Mouse (Mus musculus): Measurements from ENCODE around the gene Ermn. TPM values are rescaled to one million over a fixed set of nuclear protein-coding genes. Genes with fewer than 3 reads are reported as not detected.

Ermn gene
- 1.3 and 2.2 TPM in 2 replicates for polyA plus RNA-seq (2016; fragmentation: Nextera tagmentation; extraction: Ambion mirVana)

DNA sequence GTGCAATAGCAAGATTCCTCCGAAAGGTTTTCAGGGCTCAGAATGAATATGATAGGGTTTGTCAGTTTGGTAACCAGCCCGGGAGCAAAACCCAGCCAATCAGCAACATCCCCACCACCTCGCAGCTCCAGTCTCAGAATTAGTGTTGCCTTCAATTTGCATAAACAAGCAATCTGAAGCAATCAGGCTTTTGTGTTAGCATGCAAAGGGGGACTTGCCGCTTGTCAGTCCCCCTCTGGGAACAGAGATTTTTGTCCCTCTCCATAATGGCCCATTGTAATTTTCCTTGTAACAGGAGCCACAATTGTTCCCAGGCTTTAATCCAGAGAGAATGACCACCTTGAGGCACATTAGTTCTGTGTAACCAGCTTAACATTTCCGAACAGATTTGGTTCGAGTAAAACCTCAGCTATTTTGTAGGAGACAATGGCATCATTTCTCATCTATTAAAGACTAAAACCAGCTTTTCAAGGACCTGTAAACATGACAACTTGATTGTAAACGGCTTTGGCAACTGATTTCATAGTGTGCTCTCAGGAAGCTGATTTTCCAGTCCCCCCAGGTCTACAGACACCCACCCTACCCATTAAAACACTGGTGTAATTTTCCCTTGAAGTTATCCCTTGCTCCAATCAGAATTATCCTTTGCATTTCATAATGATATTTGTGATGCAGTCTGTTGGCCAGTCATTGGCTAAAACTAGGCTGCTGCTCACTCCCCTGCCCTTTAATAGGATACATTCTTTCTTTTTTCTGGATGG, at the start of gene Ermn:
Ermn (minus strand) TSS at position 44 of the 761 bp plus-strand sequence.
- H3K36me3 ChIP-seq (replicated peaks), result no peaks in the 10 kb centered on the region
- DNase-seq (ENCODE audit: extremely low spot score, low spot score), result peak; percentile 37
- WGBS, result 6% methylated on average over 7 of the region's 7 CpGs
- no peaks in the 10 kb centered on the region for H3K9me3 ChIP-seq
- no peak within 1 kb of the TSS for H3K27ac ChIP-seq
- H3K4me1 ChIP-seq, result peaks cover 31% of the 10 kb centered on the region
- H3K27me3 ChIP-seq (ENCODE audit: poor library complexity, severe bottlenecking), result peaks cover 42% of the 10 kb centered on the region
- H3K4me3 ChIP-seq, result peak within 1 kb of the TSS; percentile 18; the same call in 1 of the 2 replicates

GRCm38 (mm10) chr2:58094818-58095217, 42.2 kb upstream of the Ermn start:
- H3K27me3 ChIP-seq (ENCODE audit: poor library complexity, severe bottlenecking), result no peaks in the 10 kb centered on the region
- H3K36me3 ChIP-seq (replicated peaks), result no peaks in the 10 kb centered on the region
- H3K27ac ChIP-seq, result peak overlapping the region; percentile 48; the same call in 1 of the 2 replicates
- no peaks in the 10 kb centered on the region for H3K9me3 ChIP-seq
- WGBS, result 32% methylated on average over 1 of the region's 1 CpGs
- no peak for DNase-seq (ENCODE audit: extremely low spot score, low spot score)
- peaks cover 23% of the 10 kb centered on the region for H3K4me1 ChIP-seq
- no peak overlapping the region for H3K4me3 ChIP-seq

GRCm38 (mm10) chr2:58086420-58086819, 33.8 kb upstream of the Ermn start:
- Histone ChIP-seq H3K36me3 (replicated peaks) (no peaks in the 10 kb centered on the region), H3K9me3 (no peaks in the 10 kb centered on the region), H3K4me3 (no peak overlapping the region), H3K27me3 (ENCODE audit: poor library complexity, severe bottlenecking) (no peaks in the 10 kb centered on the region), H3K27ac (no peak overlapping the region), H3K4me1 (no peaks in the 10 kb centered on the region)
- DNase-seq (ENCODE audit: extremely low spot score, low spot score), result no peak
- 83% methylated on average over 1 of the region's 1 CpGs for WGBS

DNA sequence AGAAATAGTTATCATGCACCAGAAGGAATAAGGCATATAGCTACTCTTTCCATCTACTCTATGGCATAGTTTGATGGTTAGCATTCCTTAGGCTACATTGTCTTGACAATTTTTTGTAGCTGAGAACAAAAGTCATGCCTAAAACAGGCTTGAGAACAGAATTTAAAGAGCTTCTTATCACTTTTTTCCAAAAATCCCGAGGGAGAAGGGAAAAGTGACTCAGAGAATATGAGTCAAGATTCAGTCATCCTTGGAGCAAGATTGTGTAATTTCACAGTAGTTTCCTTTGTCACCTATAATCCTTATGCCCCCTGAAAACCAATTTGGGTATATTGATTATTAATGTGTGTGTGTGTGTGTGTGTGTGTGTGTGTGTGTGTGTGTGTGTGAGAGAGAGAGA, 27.2 kb upstream of the Ermn start:
- H3K9me3 ChIP-seq, result no peaks in the 10 kb centered on the region
- 76% methylated on average over 1 of the region's 1 CpGs for WGBS
- no peaks in the 10 kb centered on the region for H3K27me3 ChIP-seq (ENCODE audit: poor library complexity, severe bottlenecking)
- H3K27ac ChIP-seq, result no peak overlapping the region
- no peak overlapping the region for H3K4me3 ChIP-seq
- no peaks in the 10 kb centered on the region for H3K36me3 ChIP-seq (replicated peaks)
- no peaks in the 10 kb centered on the region for H3K4me1 ChIP-seq
- DNase-seq (ENCODE audit: extremely low spot score, low spot score), result no peak

- peaks cover 36% of the 10 kb centered on the region for H3K27me3 ChIP-seq (ENCODE audit: poor library complexity, severe bottlenecking)
Measured at GRCm38 (mm10) chr2:58055383-58055782, 2.7 kb upstream of the Ermn start.

DNA sequence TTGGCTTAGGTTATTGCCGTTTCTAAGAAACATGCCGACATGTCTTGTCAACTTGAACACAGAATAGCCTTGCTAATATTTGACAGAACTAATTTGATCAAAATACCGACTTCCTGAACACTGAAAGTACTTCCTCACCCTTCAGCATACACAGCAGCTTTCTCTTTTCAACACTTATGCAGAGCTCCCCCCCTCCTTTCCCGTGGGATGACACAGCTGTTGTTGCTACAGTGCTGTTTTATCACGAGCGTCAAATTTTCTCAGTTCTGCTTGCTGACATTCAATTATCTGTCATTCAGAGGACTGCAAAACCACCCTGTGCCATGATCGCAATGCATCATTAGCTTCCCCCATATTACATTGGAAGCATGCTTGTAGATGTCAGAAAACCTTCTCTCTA, 10.8 kb downstream of the Ermn start:
- no peak overlapping the region for H3K4me3 ChIP-seq
- WGBS, result 90% methylated on average over 7 of the region's 7 CpGs
- no peak for DNase-seq (ENCODE audit: extremely low spot score, low spot score)
- H3K36me3 ChIP-seq (replicated peaks), result no peaks in the 10 kb centered on the region
- H3K27ac ChIP-seq, result no peak overlapping the region
- H3K9me3 ChIP-seq, result no peaks in the 10 kb centered on the region
- no peaks in the 10 kb centered on the region for H3K27me3 ChIP-seq (ENCODE audit: poor library complexity, severe bottlenecking)
- H3K4me1 ChIP-seq, result no peaks in the 10 kb centered on the region; the same call in 1 of the 2 replicates

More at GRCm38 (mm10) chr2:58055383-58055782, 2.7 kb upstream of the Ermn start:
- DNase-seq (ENCODE audit: extremely low spot score, low spot score), result peak; percentile 55
- no peak overlapping the region for H3K4me3 ChIP-seq
- H3K4me1 ChIP-seq, result peaks cover 30% of the 10 kb centered on the region
- H3K9me3 ChIP-seq, result no peaks in the 10 kb centered on the region
- H3K27ac ChIP-seq, result no peak overlapping the region
- no peaks in the 10 kb centered on the region for H3K36me3 ChIP-seq (replicated peaks)

DNA sequence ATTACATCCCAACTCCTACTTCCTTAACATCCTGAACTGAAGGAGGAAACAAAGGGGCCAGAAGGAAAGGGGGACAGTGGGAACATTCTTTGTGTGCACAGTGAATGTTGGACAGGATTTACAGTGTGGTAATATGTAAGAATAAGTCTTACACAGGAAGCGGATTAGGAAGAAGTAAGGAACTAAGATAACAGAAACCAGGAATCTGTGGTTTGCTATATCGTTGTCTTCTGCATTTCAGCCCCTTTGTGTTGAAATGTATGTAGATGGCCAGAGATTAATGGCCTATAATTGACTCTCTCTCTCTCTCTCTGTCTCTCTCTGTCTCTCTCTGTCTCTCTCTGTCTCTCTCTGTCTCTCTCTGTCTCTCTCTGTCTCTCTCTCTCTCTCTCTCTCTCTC, 15.7 kb downstream of the Ermn start:
- WGBS, result 92% methylated on average over 2 of the region's 2 CpGs

GRCm38 (mm10) chr2:58035635-58036034, 17.0 kb downstream of the Ermn start:
- Histone ChIP-seq H3K36me3 (replicated peaks) (no peaks in the 10 kb centered on the region), H3K4me3 (no peak overlapping the region), H3K27me3 (ENCODE audit: poor library complexity, severe bottlenecking) (no peaks in the 10 kb centered on the region), H3K9me3 (no peaks in the 10 kb centered on the region), H3K27ac (no peak overlapping the region), H3K4me1 (no peaks in the 10 kb centered on the region)
- no peak for DNase-seq (ENCODE audit: extremely low spot score, low spot score)
- WGBS, result 88% methylated on average over 4 of the region's 4 CpGs

More for the DNA sequence above, 15.7 kb downstream of the Ermn start:
- H3K27ac ChIP-seq, result no peak overlapping the region
- DNase-seq (ENCODE audit: extremely low spot score, low spot score), result no peak
- H3K4me3 ChIP-seq, result no peak overlapping the region
- no peaks in the 10 kb centered on the region for H3K4me1 ChIP-seq
- no peaks in the 10 kb centered on the region for H3K36me3 ChIP-seq (replicated peaks)
- H3K9me3 ChIP-seq, result no peaks in the 10 kb centered on the region
- no peaks in the 10 kb centered on the region for H3K27me3 ChIP-seq (ENCODE audit: poor library complexity, severe bottlenecking)

DNA sequence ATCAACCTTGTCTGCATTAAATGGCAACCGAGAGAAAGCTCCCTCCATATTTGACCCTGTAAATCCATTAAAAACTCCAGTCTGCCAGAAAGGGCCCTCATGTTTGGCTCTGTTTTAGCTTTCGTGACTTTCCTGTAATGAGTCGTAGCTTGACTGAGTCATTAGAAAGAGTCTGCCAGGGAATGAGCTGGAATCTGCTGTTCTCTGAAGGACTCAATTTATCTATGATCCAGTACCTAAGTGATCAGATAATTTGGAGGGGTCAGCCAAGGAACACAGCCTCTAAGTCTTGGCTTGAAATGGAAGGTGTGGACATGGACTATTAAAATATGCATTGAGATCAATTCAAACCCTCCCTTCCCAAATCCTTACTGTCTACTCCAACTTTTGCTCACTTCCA, 21.2 kb downstream of the Ermn start:
- Histone ChIP-seq H3K4me3 (no peak overlapping the region), H3K27ac (no peak overlapping the region), H3K27me3 (ENCODE audit: poor library complexity, severe bottlenecking) (no peaks in the 10 kb centered on the region), H3K9me3 (no peaks in the 10 kb centered on the region), H3K36me3 (replicated peaks) (no peaks in the 10 kb centered on the region), H3K4me1 (no peaks in the 10 kb centered on the region)
- WGBS, result 90% methylated on average over 3 of the region's 3 CpGs
- DNase-seq (ENCODE audit: extremely low spot score, low spot score), result no peak

GRCm38 (mm10) chr2:58029404-58029803, 23.3 kb downstream of the Ermn start:
- no peak for DNase-seq (ENCODE audit: extremely low spot score, low spot score)
- H3K36me3 ChIP-seq (replicated peaks), result no peaks in the 10 kb centered on the region
- H3K4me3 ChIP-seq, result no peak overlapping the region
- H3K4me1 ChIP-seq, result no peaks in the 10 kb centered on the region
- no peaks in the 10 kb centered on the region for H3K27me3 ChIP-seq (ENCODE audit: poor library complexity, severe bottlenecking)
- no peak overlapping the region for H3K27ac ChIP-seq
- no peaks in the 10 kb centered on the region for H3K9me3 ChIP-seq
- WGBS, result 35% methylated on average over 7 of the region's 7 CpGs

DNA sequence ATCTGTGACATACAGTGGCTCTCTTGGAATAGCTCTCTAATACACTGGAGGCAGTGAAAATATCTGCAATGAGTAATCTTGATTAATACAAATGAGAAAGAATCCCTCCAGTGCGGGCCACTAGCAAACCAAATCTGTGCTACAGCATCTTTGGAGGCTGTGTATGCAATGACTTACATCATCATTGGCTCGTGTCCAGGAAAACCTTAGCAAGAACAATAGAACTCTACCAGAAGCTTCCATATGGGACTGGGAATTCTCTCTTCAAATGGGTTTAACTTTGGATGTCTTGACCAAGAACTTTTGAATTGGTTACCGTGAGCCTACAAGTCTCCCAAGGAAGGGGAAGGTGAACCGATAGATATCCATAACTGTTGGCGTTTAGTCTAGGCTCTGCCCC, 25.9 kb downstream of the Ermn start:
- DNase-seq (ENCODE audit: extremely low spot score, low spot score), result no peak
- H3K27me3 ChIP-seq (ENCODE audit: poor library complexity, severe bottlenecking), result no peaks in the 10 kb centered on the region
- H3K27ac ChIP-seq, result no peak overlapping the region
- H3K9me3 ChIP-seq, result no peaks in the 10 kb centered on the region
- no peak overlapping the region for H3K4me3 ChIP-seq
- no peaks in the 10 kb centered on the region for H3K36me3 ChIP-seq (replicated peaks)
- 92% methylated on average over 5 of the region's 5 CpGs for WGBS
- H3K4me1 ChIP-seq, result no peaks in the 10 kb centered on the region

DNA sequence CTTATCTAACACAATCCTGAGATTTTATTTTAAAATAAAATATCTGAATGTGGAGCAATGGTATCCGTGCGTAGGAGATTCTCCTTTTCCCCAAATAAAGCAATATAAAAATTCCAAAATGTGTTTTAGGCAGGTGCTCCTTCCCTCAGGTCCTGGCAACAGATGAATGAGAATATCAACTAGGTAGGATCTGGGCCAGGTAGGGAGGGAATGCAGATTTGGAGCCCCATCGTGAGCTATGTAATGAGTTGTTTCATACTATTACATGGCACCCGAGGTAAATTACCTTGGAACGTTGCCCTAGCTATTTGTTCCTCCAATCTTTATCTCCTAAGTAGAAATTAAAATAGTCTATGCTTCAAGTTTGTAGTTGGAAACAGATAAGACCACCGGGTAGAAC, 29.1 kb downstream of the Ermn start:
- 92% methylated on average over 6 of the region's 6 CpGs for WGBS
- H3K27me3 ChIP-seq (ENCODE audit: poor library complexity, severe bottlenecking), result no peaks in the 10 kb centered on the region
- no peak overlapping the region for H3K4me3 ChIP-seq
- no peak for DNase-seq (ENCODE audit: extremely low spot score, low spot score)
- no peaks in the 10 kb centered on the region for H3K36me3 ChIP-seq (replicated peaks)
- H3K9me3 ChIP-seq, result no peaks in the 10 kb centered on the region
- H3K4me1 ChIP-seq, result no peaks in the 10 kb centered on the region
- no peak overlapping the region for H3K27ac ChIP-seq

DNA sequence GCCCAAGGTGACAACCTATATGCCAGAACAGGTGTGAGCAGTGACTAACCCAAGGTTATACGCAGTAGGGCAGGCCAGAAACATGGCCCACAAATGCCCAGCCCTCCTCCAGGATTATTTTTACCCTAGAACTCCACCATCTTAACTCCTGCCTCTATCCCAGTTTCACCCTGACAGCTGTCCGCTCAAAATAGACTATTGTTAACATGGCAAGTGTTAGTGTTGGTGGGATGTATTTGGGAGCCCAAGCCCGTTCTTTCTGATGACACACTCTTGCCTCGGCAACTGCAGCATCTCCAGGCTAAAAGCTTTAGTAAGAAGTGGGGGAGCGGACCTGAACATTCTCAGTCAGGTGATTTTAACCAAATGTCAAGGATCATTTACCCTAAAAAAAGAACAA, 45.6 kb downstream of the Ermn start:
- H3K4me1 ChIP-seq, result no peaks in the 10 kb centered on the region
- no peak for DNase-seq (ENCODE audit: extremely low spot score, low spot score)
- WGBS, result 88% methylated on average over 5 of the region's 5 CpGs
- no peaks in the 10 kb centered on the region for H3K27me3 ChIP-seq (ENCODE audit: poor library complexity, severe bottlenecking)
- H3K27ac ChIP-seq, result no peak overlapping the region
- no peak overlapping the region for H3K4me3 ChIP-seq
- no peaks in the 10 kb centered on the region for H3K9me3 ChIP-seq
- H3K36me3 ChIP-seq (replicated peaks), result no peaks in the 10 kb centered on the region
